Mouse (Mus musculus) ES-E14 (cell line): ENCODE results near the gene Dnaaf1.

Experiments
- CHD2 ChIP-seq: IDR thresholded peaks from 2 replicates; pipeline ENCODE4 v1.6.1; 2014; ENCODE audit warnings: mild to moderate bottlenecking, low read depth, low read length, inconsistent platforms
- HCFC1 ChIP-seq: IDR thresholded peaks from 2 replicates; pipeline ENCODE4 v1.6.1; 2012; ENCODE audit warnings: low read length, inconsistent platforms, borderline replicate concordance; ENCODE audit not compliant: insufficient read depth
- ZC3H11A ChIP-seq: IDR thresholded peaks from 2 replicates; pipeline ENCODE4 v1.6.1; 2012; ENCODE audit warnings: low read depth, mild to moderate bottlenecking, inconsistent platforms, low read length, borderline replicate concordance

GRCm38 (mm10) chr8:119615096-119615495, 40.1 kb downstream of the Dnaaf1 start:
- no peak for TF ChIP-seq HCFC1
- no peak for TF ChIP-seq CHD2
- no peak for TF ChIP-seq ZC3H11A
